Mouse (Mus musculus) urinary bladder, postnatal 4 days (tissue): ENCODE data around the gene Spag6.

Experiments used
- DNase-seq, 2 experiments: peaks; one replicate each; pipeline ENCODE4 v3.0.0; 2021 to 2022; ENCODE audit warnings: low spot score in 2 of 2

Spag6 gene

DNA sequence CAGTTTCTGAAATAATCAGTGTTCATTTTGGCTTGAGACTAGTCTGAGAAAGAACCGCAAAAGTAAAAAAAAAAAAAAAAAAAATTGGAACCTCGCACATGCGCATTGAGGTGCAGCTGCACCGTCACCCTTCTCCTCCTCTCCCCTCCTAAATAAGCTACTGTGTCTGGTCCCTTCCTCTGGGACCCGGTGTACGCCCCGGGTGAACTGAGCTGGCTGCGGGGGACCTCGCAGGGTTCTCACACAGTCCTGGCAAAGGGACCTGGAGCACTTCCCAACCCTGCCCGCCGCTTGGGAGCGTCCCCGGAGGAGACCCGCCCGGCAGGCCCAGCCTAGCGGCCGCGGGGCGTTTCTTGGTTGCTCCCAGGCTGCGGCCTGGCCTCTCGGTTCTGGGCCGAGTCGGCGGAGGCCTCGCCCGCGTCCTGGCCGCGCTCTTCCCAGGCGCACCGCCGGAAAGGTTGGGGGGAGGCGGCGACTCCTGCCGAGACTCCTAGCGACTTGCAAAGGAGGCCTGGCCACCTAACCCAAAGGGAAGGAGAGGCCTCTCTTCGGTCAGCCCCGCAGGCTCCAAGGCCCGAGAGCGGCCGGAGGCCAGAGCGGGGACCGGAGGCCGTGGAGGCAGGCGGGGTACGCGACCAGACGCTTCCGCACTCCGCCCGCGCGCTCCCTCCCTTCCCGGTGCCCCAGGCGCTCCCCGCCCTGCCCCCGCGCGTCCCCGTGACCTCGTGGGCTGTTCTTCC, at the start of gene Spag6:
Spag6 (plus strand) TSS at position 162 of the 740 bp plus-strand sequence.
- peak; percentile 66 to 75 for DNase-seq

GRCm38 (mm10) chr2:18648563-18648962, 45.3 kb upstream of the Spag6 start:
- DNase-seq: no peak

- DNase-seq: no peak
Measured at GRCm38 (mm10) chr2:18654821-18655220, 39.0 kb upstream of the Spag6 start.

DNA sequence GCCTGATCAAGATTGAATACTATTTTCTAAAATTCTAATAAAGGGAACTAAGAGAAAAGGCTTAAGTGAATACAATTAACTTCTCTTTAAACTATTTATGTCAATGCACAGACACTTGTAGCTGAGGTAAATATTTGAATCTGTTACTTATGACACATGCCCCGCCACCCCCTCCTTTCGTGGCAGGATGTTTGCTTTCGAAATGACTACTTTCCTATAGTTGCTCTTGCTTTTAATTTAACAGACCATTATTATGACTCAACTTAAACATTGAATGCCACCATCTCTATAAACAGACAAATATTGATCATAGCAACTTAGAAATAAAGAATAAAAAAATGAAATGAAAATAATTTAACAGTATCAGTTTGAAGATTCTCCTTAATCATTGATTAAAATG, 29.8 kb upstream of the Spag6 start:
- no peak for DNase-seq

DNA sequence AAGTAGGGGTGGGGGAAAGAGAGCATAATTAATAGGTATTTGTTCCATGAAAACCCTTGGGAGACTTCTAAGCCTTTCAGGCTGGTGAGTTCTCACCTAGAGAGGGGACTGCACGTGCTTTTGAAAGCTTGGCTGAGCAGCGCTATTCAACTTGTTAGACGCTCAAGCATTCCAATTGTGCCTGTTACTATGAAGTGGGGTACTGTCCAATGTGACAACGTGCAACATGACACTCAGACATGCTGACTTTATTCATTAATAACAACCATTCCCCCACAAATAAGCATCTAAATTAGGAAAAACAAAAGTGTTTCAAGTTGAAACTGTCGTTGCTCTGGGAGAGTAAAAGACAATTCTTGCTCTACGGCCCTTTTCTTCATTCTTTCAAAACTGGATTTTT, 22.8 kb upstream of the Spag6 start:
- DNase-seq: no peak

- DNase-seq: peak; percentile 95 to 97
Measured at GRCm38 (mm10) chr2:18672133-18672765, 21.6 kb upstream of the Spag6 start, which contains the start of gene Commd3. Gene Commd3 (plus strand): TSS chr2:18672384.

DNA sequence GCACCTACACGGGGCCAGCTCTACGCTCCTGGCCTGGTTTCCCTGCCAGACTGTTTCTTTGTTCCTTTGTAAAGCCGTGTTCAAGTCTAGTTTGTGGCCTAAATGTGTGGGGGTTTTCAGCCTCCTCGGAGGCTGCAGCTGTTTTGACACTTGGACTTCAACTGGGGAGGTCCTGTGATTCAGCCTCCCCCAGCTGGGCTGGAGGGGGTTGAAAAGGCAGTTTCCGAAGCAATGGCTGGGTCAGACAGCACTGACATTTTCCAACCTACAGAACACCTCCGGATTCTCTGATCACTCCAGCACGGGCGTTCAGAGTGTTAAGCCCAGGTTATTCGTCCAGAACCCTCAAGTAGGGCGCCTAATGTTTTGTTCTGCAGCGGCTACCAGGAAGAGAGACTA, 21.1 kb upstream of the Spag6 start:
- no peak for DNase-seq

- DNase-seq: no peak
Measured at GRCm38 (mm10) chr2:18673766-18674165, 20.1 kb upstream of the Spag6 start.

DNA sequence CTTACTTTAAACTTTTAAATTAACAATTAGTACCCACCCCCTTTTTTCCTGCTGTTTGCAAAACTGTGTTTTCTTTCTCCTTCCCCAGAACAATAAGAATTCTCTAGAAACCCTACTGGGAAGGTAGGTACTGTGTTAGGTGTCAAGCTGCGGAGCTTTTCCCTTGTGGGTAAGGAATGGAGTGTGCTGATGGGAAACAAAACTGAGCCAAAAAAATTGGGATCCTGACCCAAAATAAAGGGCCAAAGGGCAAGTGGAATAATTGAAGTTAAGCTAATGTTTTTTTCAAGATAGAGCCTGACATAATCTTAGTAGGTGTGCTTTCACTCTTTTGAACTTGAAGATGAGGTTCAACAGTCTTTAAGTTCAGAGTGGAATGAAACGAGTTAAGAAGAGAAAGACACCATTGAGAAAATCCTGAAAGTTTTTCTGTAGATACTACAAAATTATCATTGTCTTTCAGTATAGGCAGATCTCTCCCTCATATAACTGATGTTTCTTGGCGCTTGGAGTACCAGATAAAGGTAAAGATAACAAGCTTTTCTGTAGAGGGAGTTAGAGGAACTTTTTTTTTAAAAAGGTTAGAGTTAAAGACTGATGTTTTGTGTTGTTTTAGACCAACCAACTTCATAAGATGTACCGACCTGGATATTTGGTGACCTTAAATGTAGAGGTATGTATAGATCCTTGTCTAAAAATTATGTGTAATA, 19.5 kb upstream of the Spag6 start:
- no peak for DNase-seq

DNA sequence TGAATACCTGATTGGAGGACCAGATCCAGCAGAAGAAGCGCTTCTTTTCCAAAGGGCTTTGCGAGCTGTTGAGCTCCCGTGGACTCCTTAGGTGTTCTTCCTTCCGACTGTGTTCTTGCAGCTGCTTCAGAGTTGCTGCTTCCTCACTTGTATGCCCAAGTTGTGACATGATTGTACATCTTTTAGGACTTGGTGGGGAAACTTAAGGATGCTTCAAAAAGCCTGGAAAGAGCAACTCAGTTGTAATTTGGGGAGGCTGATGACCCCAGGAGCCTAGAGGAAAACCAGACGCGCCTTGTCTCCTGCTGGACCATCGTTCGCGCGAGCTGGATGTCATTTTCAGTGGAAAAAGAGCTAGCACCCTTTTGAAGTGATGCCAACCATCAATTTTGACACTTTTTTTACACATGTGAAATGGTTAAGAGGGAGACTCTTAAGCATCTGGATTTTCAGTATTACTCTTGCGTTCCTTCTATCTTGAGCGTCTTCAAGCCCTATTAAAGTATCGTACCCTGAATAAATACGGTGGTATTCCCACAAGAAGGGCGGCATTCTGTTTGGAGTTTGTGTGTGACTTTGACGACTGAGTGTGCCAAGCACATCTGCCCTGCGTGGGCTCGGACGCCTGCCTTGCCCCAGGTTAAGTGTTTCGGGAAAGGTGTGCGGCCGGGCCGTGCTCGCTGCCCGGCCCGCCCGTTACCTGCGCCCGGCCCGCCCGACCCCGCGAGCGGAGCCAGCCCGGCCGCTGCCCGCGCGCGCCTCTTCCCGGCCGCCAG, 18.0 kb upstream of the Spag6 start:
- no peak for DNase-seq

- DNase-seq: peak; percentile 76 to 81
Measured at GRCm38 (mm10) chr2:18676457-18676935, 17.3 kb upstream of the Spag6 start.

GRCm38 (mm10) chr2:18676936-18677491, 16.8 kb upstream of the Spag6 start, which contains the start of gene Bmi1:
Gene Bmi1 (plus strand): TSS chr2:18677018.
- DNase-seq: peak; percentile 63 to 76

DNA sequence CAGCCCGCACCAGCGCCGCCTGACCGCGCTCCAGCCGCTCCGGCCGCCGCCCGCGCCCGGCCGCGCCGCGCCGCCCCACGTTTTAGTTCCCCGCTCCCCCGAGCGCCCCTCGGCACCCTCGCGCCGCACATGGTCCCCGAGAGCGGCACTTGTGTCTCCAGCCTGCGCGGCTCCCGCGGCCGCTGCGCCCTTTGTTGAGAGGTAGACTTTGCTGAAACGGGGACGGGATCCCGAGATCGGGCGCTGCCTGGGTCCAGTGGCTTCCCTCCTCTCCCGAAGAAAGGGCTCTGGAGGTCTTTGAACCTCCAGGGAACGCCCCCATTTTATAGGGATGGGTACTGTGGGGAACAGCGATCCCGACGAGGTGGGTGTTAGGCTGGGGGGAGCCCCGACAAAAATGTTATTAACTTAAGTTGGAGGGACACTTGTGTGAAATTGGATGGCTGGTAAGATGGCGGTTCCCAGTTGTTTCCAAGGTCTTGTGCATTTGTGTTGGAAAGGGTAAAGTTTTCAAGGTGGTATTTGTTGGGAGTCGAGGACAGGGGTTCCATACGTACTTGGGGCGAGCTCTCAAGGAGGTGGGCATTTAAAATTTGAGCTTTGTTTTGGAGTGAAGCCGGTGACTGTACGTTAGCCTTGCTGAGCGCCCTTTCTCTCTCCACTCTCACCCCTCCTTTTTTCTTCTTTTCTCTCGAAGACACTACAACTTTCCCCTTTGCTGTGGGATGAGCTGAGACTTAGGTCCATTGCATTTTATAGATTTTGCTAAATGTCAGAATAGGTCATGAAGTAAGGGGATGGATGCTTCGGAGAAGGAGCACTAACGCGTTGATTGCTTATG, 16.0 kb upstream of the Spag6 start:
- peak in 1 of 2 experiments; percentile 51 for DNase-seq

DNA sequence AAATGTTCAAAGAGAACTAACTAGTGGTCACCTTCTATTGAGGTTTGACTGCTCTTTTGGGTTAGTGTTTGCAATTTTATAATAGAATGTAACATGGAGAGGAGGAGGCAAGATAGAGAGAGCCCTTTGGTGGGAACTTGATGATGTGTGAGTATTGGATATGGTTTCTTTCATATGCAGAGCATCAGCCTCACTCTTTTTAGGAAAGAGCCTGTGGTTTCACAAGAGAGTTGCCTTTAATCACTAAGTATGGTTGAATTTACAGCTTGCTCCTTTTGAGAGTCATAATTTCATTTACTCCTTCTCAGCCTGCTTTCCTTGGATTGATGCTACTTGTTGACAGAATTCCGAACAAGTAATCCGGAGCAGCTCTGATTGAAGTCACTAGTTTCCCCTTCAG, 14.1 kb upstream of the Spag6 start:
- no peak for DNase-seq

- no peak for DNase-seq
Measured at GRCm38 (mm10) chr2:18680501-18680900, 13.3 kb upstream of the Spag6 start.

- DNase-seq: peak in 1 of 2 experiments; percentile 62
Measured at GRCm38 (mm10) chr2:18680961-18681360, 12.9 kb upstream of the Spag6 start.

DNA sequence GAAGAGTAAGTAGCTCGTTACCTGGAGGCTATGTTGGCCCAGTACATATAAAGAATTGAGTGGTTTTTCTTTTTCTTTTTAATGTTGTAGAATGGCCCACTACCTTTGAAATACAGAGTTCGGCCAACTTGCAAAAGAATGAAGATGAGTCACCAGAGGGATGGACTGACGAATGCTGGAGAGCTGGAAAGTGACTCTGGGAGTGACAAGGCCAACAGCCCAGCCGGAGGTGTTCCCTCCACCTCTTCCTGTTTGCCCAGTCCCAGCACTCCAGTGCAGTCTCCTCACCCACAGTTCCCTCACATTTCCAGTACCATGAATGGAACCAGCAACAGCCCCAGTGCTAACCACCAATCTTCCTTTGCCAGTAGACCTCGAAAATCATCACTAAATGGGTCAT, 9.8 kb upstream of the Spag6 start:
- DNase-seq: no peak

DNA sequence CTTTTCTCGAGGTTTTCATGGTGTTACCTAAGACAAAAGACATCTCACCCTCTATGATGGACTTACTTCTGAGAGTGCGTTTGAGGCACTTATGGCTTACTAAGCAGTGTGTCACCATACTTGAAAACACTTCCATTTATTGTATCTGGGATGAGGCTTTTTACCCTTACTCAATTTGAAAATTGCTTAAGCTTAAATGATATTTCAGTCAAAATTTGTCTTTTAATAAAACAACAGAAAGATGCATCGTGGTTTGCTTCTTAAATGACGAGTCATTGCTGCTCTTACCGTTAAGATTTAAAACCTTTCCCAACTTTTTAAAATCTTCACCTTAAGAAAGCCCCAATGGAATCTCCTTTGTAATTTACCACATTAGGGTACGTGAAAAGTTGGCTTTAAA, 7.4 kb upstream of the Spag6 start:
- no peak for DNase-seq

- DNase-seq: no peak
Measured at GRCm38 (mm10) chr2:18686826-18687519, 6.9 kb upstream of the Spag6 start.

GRCm38 (mm10) chr2:18687671-18688170, 6.1 kb upstream of the Spag6 start:
- no peak for DNase-seq
